27 mouse cellular contexts compared by ENCODE assay signal in the genomic region with DNA sequence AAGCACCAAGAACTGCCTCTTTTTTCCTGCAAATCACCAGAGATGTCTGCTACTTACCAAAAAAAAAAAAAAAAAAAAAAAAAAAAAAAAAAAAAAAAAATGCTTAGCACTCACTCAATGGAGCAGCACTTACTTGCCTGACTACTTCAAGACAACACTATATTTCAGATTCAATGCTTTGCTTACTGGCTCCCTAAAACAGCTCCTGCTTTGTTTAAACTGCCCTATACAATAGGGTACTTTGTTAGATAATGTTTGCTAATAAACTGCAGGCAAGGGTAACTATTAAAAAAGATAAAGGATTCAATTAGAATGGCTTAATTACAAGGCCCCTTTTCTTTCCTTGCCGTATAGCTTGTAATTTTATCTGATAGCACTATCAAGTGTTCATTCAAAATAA.
"Had no signal": no experiment of that assay in that cellular context is flagged by ENCODE, and none has a peak within 500 bp of the region (broad histone marks: within the 10 kb centered on the region; RNA-seq: fewer than 3 reads in every experiment).

No protein-coding gene starts in this region.

- DNase-seq: gastrocnemius, postnatal 10 days; gastrocnemius, postnatal 25 days; heart, adult 18-20 months; heart, postnatal 10 days; heart, postnatal 4 days; kidney, adult 18-20 months; kidney, adult 8-10 months; kidney, postnatal 10 days; kidney, postnatal 25 days; kidney, postnatal 4 days; liver; liver, embryonic 13.5 days had no signal

- H3K9me3 ChIP-seq: heart, embryonic 10.5 days; heart, embryonic 12.5 days; hindbrain, embryonic 10.5 days; hindbrain, embryonic 12.5 days; intestine, embryonic 15.5 days; limb, embryonic 10.5 days; limb, embryonic 12.5 days; liver, embryonic 13.5 days; liver, embryonic 15.5 days had no signal

- ATAC-seq: hindbrain, embryonic 16.5 days; inflammation-experienced regulatory T-cells, adult 6 months; intestine, embryonic 15.5 days; intestine, postnatal 0 days had no signal

- H3K27me3 ChIP-seq: heart, embryonic 12.5 days; hindbrain, embryonic 12.5 days; intestine, embryonic 15.5 days; limb, embryonic 12.5 days; liver, embryonic 13.5 days; liver, embryonic 15.5 days had no signal

- H3K4me1 ChIP-seq: heart, embryonic 10.5 days; heart, embryonic 12.5 days; hindbrain, embryonic 10.5 days; hindbrain, embryonic 12.5 days; intestine, embryonic 15.5 days; limb, embryonic 10.5 days; limb, embryonic 12.5 days; liver, embryonic 13.5 days; liver, embryonic 15.5 days had no signal

- H3K4me3 ChIP-seq: heart, embryonic 10.5 days; heart, embryonic 12.5 days; hindbrain, embryonic 10.5 days; hindbrain, embryonic 12.5 days; intestine, embryonic 15.5 days; layer of hippocampus, adult 2 months; left cerebral cortex, adult 2 months; limb, embryonic 10.5 days; limb, embryonic 12.5 days; liver, embryonic 13.5 days; liver, embryonic 15.5 days had no signal

- H3K27ac ChIP-seq: heart, embryonic 10.5 days; hindbrain, embryonic 10.5 days; hindbrain, embryonic 12.5 days; hindbrain, embryonic 14.5 days; intestine, embryonic 15.5 days; layer of hippocampus, adult 2 months; left cerebral cortex, adult 2 months; limb, embryonic 10.5 days; limb, embryonic 12.5 days; liver, embryonic 13.5 days; liver, embryonic 15.5 days had no signal

- H3K36me3 ChIP-seq: heart, embryonic 10.5 days; heart, embryonic 12.5 days; hindbrain, embryonic 10.5 days; hindbrain, embryonic 12.5 days; intestine, embryonic 15.5 days; limb, embryonic 10.5 days; limb, embryonic 12.5 days; liver, embryonic 13.5 days; liver, embryonic 15.5 days had no signal

- H3K9ac ChIP-seq: heart, embryonic 12.5 days; hindbrain, embryonic 12.5 days; hindbrain, embryonic 14.5 days; intestine, embryonic 15.5 days; limb, embryonic 12.5 days; liver, embryonic 13.5 days; liver, embryonic 15.5 days had no signal

- H3K4me2 ChIP-seq: heart, embryonic 12.5 days; hindbrain, embryonic 12.5 days; hindbrain, embryonic 14.5 days; intestine, embryonic 15.5 days; limb, embryonic 12.5 days; liver, embryonic 11.5 days; liver, embryonic 13.5 days; liver, embryonic 15.5 days had no signal
